Mouse (Mus musculus) intestine, embryonic 14.5 days (tissue): ENCODE data around the gene Psmg1. TPM values are rescaled to one million over a fixed set of nuclear protein-coding genes. Genes with fewer than 3 reads are reported as not detected.

Experiments
- ATAC-seq: fragments of 200-750 bp; cut with Nextera tagmentation; replicated peaks from 2 replicates; pipeline ENCODE4 v1.8.0; 2017; ENCODE audit warnings: low read depth, moderate number of reproducible peaks, moderate TSS enrichment, moderate library complexity; ENCODE audit not compliant: low FRiP score, low TSS enrichment
- DNase-seq: peaks from one replicate; pipeline ENCODE4 v3.0.0-alpha.2; 2018; ENCODE audit warnings: low spot score
- H3K27ac ChIP-seq: fragments of 300-500 bp; sonication (generic); 2 replicates; pipeline ENCODE4 v1.5.1; 2014; ENCODE audit warnings: low read depth, mild to moderate bottlenecking, control low read depth
- H3K27me3 ChIP-seq: fragments of 300-500 bp; sonication (generic); replicated peaks from 2 replicates; pipeline ENCODE4 v1.6.1; 2014; ENCODE audit warnings: low read length, control low read depth; ENCODE audit not compliant: control insufficient read depth, insufficient read depth
- H3K36me3 ChIP-seq: fragments of 300-500 bp; sonication (generic); 2 replicates; pipeline ENCODE4 v1.6.1; 2014; ENCODE audit warnings: low read length, control low read depth; ENCODE audit not compliant: control insufficient read depth, insufficient read depth
- H3K4me1 ChIP-seq: fragments of 300-500 bp; sonication (generic); replicated peaks from 2 replicates; pipeline ENCODE4 v1.6.1; 2014; ENCODE audit warnings: low read length, control low read depth, mixed read lengths; ENCODE audit not compliant: control insufficient read depth, insufficient read depth
- H3K4me2 ChIP-seq: fragments of 300-500 bp; sonication (generic); 2 replicates; pipeline ENCODE4 v1.6.1; 2014; ENCODE audit warnings: low read length
- H3K4me3 ChIP-seq: fragments of 300-500 bp; sonication (generic); 2 replicates; pipeline ENCODE4 v1.5.1; 2014; ENCODE audit warnings: low read depth, low read length, control low read depth, mixed read lengths
- H3K9ac ChIP-seq: fragments of 300-500 bp; sonication (generic); 2 replicates; pipeline ENCODE4 v1.6.1; 2014; ENCODE audit warnings: mild to moderate bottlenecking, low read length
- H3K9me3 ChIP-seq: fragments of 300-500 bp; sonication (generic); 2 replicates; pipeline ENCODE4 v1.6.1; 2016; ENCODE audit warnings: low read length, control low read depth; ENCODE audit not compliant: control insufficient read depth
- WGBS: fragments of 180-500 bp; shearing (Covaris S2); extraction: QIAGEN DNeasy Blood & Tissue Kit; methylation state at CpG from one replicate; pipeline ENCODE4 v1.1.7; 2014; 5-methylcytosine and 5-hydroxymethylcytosine counted together
- polyA plus RNA-seq: library from polyadenylated mRNA; unstranded; fragments of >200 nt; fragmentation: Nextera tagmentation; extraction: Ambion mirVana; gene quantifications from 2 replicates; pipeline ENCODE4 v1.2.1, GENCODE M21; 2014

Psmg1 gene
- polyA plus RNA-seq, 1 experiment from 2014 or later = 94.8 TPM

DNA sequence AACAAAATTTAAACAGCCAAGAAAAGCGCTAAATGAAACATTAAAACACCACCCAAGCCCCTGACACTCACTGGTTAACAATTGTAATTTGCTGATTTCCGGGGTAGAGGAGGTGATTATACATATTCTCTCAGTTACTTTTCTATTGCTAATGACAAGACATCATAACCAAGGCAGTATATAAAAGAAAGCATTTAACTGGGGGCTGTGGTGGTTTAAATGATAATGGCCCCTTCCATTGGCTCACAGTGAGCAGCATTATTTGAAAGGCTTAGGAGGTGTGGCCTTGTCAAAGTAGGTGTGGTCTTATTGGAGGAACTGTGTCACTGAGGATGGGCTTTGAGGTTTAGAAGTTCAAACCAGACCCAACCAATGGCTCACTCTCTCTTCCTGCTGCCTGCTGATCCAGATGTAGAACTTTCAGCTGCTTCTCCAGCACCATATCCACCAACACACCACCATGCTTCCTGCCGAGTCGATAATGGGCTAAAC is 37.6 kb downstream of the Psmg1 start:
- no peak for ATAC-seq
- 0 out of 2 replicates have a peak, but pooled peaks cover 3% of the 10 kb centered on the region for H3K9me3 ChIP-seq
- 93% methylated on average over 4 of the region's 4 CpGs for WGBS
- H3K4me1 ChIP-seq = no peaks in the 10 kb centered on the region
- H3K27ac ChIP-seq = no peak overlapping the region
- no peaks in the 10 kb centered on the region for H3K27me3 ChIP-seq
- DNase-seq = no peak
- no peak overlapping the region for H3K4me3 ChIP-seq
- no peak overlapping the region for H3K9ac ChIP-seq
- H3K36me3 ChIP-seq = no peaks in the 10 kb centered on the region
- no peak overlapping the region for H3K4me2 ChIP-seq

- DNase-seq = no peak
- 91% methylated on average over 2 of the region's 2 CpGs for WGBS
Measured at GRCm38 (mm10) chr16:95951471-95951870, 39.3 kb downstream of the Psmg1 start.

GRCm38 (mm10) chr16:95945389-95946311 is 45.1 kb downstream of the Psmg1 start:
- H3K4me3 ChIP-seq = 0 out of 2 replicates have a peak overlapping the region, but pooled peaks have one; percentile 6
- peak; percentile 59; the same call in 1 of the 2 replicates for ATAC-seq
- peak; percentile 75 for DNase-seq
- H3K4me2 ChIP-seq = peak overlapping the region; percentile 39
- 27% methylated on average over 20 of the region's 20 CpGs for WGBS
- H3K36me3 ChIP-seq = no peaks in the 10 kb centered on the region
- H3K9me3 ChIP-seq = no peaks in the 10 kb centered on the region
- H3K9ac ChIP-seq = no peak overlapping the region
- H3K27ac ChIP-seq = no peak overlapping the region
- H3K27me3 ChIP-seq = no peaks in the 10 kb centered on the region
- 0 out of 2 replicates have a peak, but pooled peaks cover 4% of the 10 kb centered on the region for H3K4me1 ChIP-seq

More at GRCm38 (mm10) chr16:95951471-95951870, 39.3 kb downstream of the Psmg1 start:
- no peak for ATAC-seq
- Histone ChIP-seq H3K9ac (no peak overlapping the region), H3K4me2 (no peak overlapping the region), H3K27ac (no peak overlapping the region), H3K36me3 (no peaks in the 10 kb centered on the region), H3K4me3 (no peak overlapping the region), H3K4me1 (no peaks in the 10 kb centered on the region), H3K27me3 (no peaks in the 10 kb centered on the region), H3K9me3 (0 out of 2 replicates have a peak, but pooled peaks cover 3% of the 10 kb centered on the region)

GRCm38 (mm10) chr16:95943186-95943585 is 47.6 kb downstream of the Psmg1 start:
- H3K4me1 ChIP-seq = 0 out of 2 replicates have a peak, but pooled peaks cover 4% of the 10 kb centered on the region
- no peak overlapping the region for H3K27ac ChIP-seq
- no peak for ATAC-seq
- DNase-seq = no peak
- H3K4me2 ChIP-seq = no peak overlapping the region
- H3K27me3 ChIP-seq = no peaks in the 10 kb centered on the region
- H3K4me3 ChIP-seq = no peak overlapping the region
- no peak overlapping the region for H3K9ac ChIP-seq
- no peaks in the 10 kb centered on the region for H3K36me3 ChIP-seq
- 79% methylated on average over 6 of the region's 6 CpGs for WGBS
- H3K9me3 ChIP-seq = 0 out of 2 replicates have a peak, but pooled peaks cover 2% of the 10 kb centered on the region

DNA sequence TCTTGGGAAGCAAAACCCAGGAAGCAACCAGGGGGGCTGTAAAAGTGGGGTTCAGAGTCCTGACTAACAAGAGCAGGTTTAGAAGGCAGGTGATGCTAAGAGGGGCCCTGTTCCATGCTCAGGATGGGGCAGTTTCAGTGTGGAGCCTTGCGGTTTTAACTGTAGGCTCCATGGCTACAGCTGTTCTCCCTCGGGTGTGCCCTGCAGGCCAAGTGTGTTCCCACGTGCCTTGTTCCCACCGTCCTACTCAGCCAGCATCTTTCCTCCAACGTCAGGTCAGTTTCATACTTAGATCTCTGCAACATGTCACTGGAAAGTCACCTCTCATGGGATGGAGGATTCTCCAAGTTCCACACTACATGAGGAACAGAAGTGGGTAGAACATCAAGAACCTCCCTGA is 49.2 kb downstream of the Psmg1 start:
- H3K4me2 ChIP-seq = no peak overlapping the region
- DNase-seq (no peak), ATAC-seq (no peak)
- H3K36me3 ChIP-seq = no peaks in the 10 kb centered on the region
- no peak overlapping the region for H3K9ac ChIP-seq
- 0 out of 2 replicates have a peak, but pooled peaks cover 4% of the 10 kb centered on the region for H3K4me1 ChIP-seq
- 0 out of 2 replicates have a peak, but pooled peaks cover 2% of the 10 kb centered on the region for H3K9me3 ChIP-seq
- WGBS = 86% methylated on average over 5 of the region's 5 CpGs
- H3K4me3 ChIP-seq = no peak overlapping the region
- no peak overlapping the region for H3K27ac ChIP-seq
- no peaks in the 10 kb centered on the region for H3K27me3 ChIP-seq

- WGBS = 23% methylated on average over 6 of the region's 6 CpGs
- Histone ChIP-seq H3K36me3 (no peaks in the 10 kb centered on the region), H3K4me3 (no peak overlapping the region), H3K9ac (no peak overlapping the region), H3K9me3 (0 out of 2 replicates have a peak, but pooled peaks cover 2% of the 10 kb centered on the region), H3K4me1 (peaks cover 3% of the 10 kb centered on the region; the same call in 1 of the 2 replicates), H3K4me2 (no peak overlapping the region), H3K27ac (no peak overlapping the region), H3K27me3 (no peaks in the 10 kb centered on the region)
- no peak for ATAC-seq
- no peak for DNase-seq
Measured at GRCm38 (mm10) chr16:95935495-95935961, 55.2 kb downstream of the Psmg1 start.

DNA sequence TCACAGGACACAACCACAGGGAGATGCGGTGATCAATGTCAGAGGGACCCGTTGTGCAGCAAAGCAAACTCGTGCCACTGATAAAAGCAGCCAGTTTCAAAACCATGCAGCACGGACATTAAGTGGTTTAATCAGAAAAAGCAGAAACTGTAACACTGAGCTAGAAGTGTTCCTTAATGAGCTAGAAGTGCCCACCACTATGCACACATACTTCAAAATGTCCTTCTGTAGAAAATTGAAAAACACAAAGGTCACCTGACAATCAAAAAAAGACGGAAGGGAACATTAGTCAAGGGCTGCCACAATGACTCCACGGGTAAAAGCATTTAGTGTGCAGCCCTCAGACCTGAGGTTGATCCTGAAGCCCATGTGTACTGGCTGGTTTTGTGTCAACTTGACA is 57.9 kb downstream of the Psmg1 start:
- H3K4me3 ChIP-seq = no peak overlapping the region
- ATAC-seq = no peak

GRCm38 (mm10) chr16:95931509-95931908 is 59.3 kb downstream of the Psmg1 start:
- no peaks in the 10 kb centered on the region for H3K27me3 ChIP-seq
- H3K4me2 ChIP-seq = no peak overlapping the region
- no peak overlapping the region for H3K27ac ChIP-seq
- H3K36me3 ChIP-seq = no peaks in the 10 kb centered on the region
- peaks cover 18% of the 10 kb centered on the region for H3K4me1 ChIP-seq
- no peaks in the 10 kb centered on the region for H3K9me3 ChIP-seq
- no peak overlapping the region for H3K9ac ChIP-seq
- WGBS = 82% methylated on average over 12 of the region's 12 CpGs
- ATAC-seq (no peak), DNase-seq (no peak)
- no peak overlapping the region for H3K4me3 ChIP-seq

More for the DNA sequence above, 57.9 kb downstream of the Psmg1 start:
- 88% methylated on average over 6 of the region's 6 CpGs for WGBS
- no peak for DNase-seq
- Histone ChIP-seq H3K9ac (no peak overlapping the region), H3K36me3 (no peaks in the 10 kb centered on the region), H3K27me3 (no peaks in the 10 kb centered on the region), H3K4me2 (no peak overlapping the region), H3K4me1 (peaks cover 18% of the 10 kb centered on the region), H3K9me3 (no peaks in the 10 kb centered on the region), H3K27ac (no peak overlapping the region)
